Mouse (Mus musculus) C2C12 (cell line): Measurements from ENCODE around the gene Rnf157. TPM values are rescaled to one million over a fixed set of nuclear protein-coding genes. Genes with fewer than 3 reads are reported as not detected.

Experiments
- H3K27me3 ChIP-seq: one replicate; pipeline ENCODE4 v1.6.1; 2011; ENCODE audit not compliant: control insufficient read depth, insufficient read depth, insufficient read length
- H3K36me3 ChIP-seq: one replicate; pipeline ENCODE4 v1.6.1; 2011; ENCODE audit not compliant: control insufficient read depth, insufficient read depth
- H3K4me3 ChIP-seq: one replicate; pipeline ENCODE4 v1.5.1; 2011; ENCODE audit warnings: mild to moderate bottlenecking, control low read depth; ENCODE audit not compliant: poor library complexity, insufficient read depth, severe bottlenecking
- H3K79me2 ChIP-seq: one replicate; pipeline ENCODE4 v1.6.1; 2011; ENCODE audit not compliant: control insufficient read depth, insufficient read depth
- H3K79me3 ChIP-seq: one replicate; pipeline ENCODE4 v1.6.1; 2011; ENCODE audit warnings: low read depth, control low read depth
- H3ac ChIP-seq: one replicate; pipeline ENCODE3; 2011; ENCODE audit warnings: low read depth; ENCODE audit not compliant: control insufficient read depth, insufficient read length
- CEBPB ChIP-seq: IDR thresholded peaks from one replicate; pipeline ENCODE4 v1.6.1; 2011; ENCODE audit warnings: low read depth, mild to moderate bottlenecking, control low read depth, moderate library complexity
- CTCF ChIP-seq: IDR thresholded peaks from one replicate; pipeline ENCODE4 v1.5.1; 2011; ENCODE audit not compliant: control insufficient read depth, insufficient read depth, insufficient read length
- FOSL1 ChIP-seq: IDR thresholded peaks from one replicate; pipeline ENCODE4 v1.8.0; 2011; ENCODE audit warnings: mild to moderate bottlenecking, low read length; ENCODE audit not compliant: poor library complexity, insufficient read depth, severe bottlenecking
- MAX ChIP-seq: IDR thresholded peaks from one replicate; pipeline ENCODE4 v1.6.1; 2011; ENCODE audit warnings: mild to moderate bottlenecking, control low read depth
- MYOD1 ChIP-seq: IDR thresholded peaks from one replicate; pipeline ENCODE4 v1.6.1; 2011; ENCODE audit warnings: low read depth; ENCODE audit not compliant: control insufficient read depth, insufficient read length
- MYOG ChIP-seq: IDR thresholded peaks from one replicate; pipeline ENCODE4 v1.6.1; 2011; ENCODE audit not compliant: control insufficient read depth, insufficient read length; ENCODE audit errors: extremely low read depth
- USF1 ChIP-seq: IDR thresholded peaks from one replicate; pipeline ENCODE4 v1.6.1; 2011; ENCODE audit warnings: low read depth, mild to moderate bottlenecking, control low read depth, moderate library complexity
- long read RNA-seq, 2 experiments: library from polyadenylated mRNA; unstranded; transcript quantifications; one replicate each; pipeline ENCODE4 v2.0.0; 2019 to 2020
- polyA plus RNA-seq: library from polyadenylated mRNA; unstranded; fragments of >200 nt; fragmentation: generic; extraction: Trizol; gene quantifications from one replicate; pipeline ENCODE4 v1.2.1, GENCODE M21; 2012; ENCODE audit warnings: missing spikeins

Rnf157 gene
- 13.2 TPM for polyA plus RNA-seq
- long read RNA-seq, experiment 1, partial matches to known transcripts: 0 of 1 reads
- long read RNA-seq, experiment 1, other reads (novel, unspliced or antisense): 1 of 1 reads
- long read RNA-seq, experiment 2, partial matches to known transcripts: 1 of 1 reads
- long read RNA-seq, experiment 2, other reads (novel, unspliced or antisense): 0 of 1 reads

DNA sequence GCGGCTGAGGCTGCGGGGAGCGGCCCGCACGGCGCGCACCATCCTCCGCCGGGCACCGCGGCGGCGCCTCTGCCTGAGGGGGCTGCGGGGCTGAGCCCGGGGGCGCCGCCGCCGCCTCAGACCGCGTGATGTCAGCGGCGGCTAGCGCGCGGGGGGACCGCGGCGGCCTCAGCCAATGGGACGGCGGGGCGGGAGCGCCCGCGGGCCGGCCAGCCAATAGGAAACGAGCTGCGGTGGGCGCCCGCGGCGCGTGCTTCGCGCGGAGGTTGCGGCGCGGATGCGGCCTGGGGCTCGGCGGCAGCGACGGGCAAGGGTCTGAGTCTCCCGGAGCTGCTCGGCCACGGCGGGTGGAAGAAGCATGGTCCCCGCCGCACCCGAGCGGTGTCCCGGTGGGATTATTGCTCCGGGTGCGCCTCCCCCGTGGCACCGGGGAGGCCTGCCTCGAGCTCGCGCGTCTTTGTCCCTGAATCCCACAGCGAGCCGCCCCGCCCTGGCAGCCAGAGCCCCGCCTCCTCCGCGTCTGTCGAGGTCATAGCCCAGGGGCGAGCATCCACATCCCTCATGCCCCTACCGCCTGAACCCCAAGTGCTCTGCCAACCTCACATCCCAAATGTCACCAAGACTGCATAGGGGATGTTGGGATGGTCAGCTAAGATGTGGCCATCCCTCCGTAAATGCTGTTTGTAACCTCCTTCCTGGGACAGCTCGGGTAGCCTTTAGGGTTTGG, at the start of gene Rnf157:
TSS of gene Rnf157 (minus strand) at position 129 of the 727 bp plus-strand sequence.
- Histone ChIP-seq H3K79me3 (peaks cover 1% of the 10 kb centered on the region), H3K27me3 (no peaks in the 10 kb centered on the region), H3K4me3 (peak within 1 kb of the TSS; percentile 47), H3K79me2 (no peaks in the 10 kb centered on the region), H3K36me3 (no peaks in the 10 kb centered on the region), H3ac (peak within 1 kb of the TSS; percentile 74)
- peak; percentile 92 for TF ChIP-seq MAX
- no peak for TF ChIP-seq MYOG

DNA sequence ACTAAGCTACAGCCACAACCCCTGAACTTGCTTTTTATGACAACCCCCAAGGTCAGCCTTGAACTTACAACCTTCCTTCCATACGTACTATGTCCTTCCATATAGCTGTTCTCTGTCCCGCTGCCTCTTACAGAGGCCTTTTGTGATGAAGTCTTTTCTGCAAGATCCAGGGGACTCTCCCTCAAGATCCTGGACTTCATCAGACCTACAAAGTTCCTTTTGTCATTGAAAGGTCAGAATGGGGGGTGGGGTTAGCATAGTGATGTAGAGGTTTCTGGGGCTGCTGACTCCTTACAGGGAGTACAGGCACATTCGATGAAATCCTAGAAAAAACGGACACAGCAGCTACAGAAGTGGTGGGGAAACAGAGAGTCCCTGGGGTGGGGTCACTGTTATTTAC, 47.0 kb upstream of the Rnf157 start:
- Histone ChIP-seq H3ac (no peak overlapping the region), H3K79me2 (no peaks in the 10 kb centered on the region), H3K36me3 (no peaks in the 10 kb centered on the region), H3K4me3 (no peak overlapping the region), H3K27me3 (peaks cover 18% of the 10 kb centered on the region), H3K79me3 (no peaks in the 10 kb centered on the region)
- TF ChIP-seq MAX: no peak
- no peak for TF ChIP-seq MYOG
- no peak for TF ChIP-seq CTCF
- TF ChIP-seq USF1: no peak
- TF ChIP-seq FOSL1: no peak
- TF ChIP-seq MYOD1: no peak
- no peak for TF ChIP-seq CEBPB

DNA sequence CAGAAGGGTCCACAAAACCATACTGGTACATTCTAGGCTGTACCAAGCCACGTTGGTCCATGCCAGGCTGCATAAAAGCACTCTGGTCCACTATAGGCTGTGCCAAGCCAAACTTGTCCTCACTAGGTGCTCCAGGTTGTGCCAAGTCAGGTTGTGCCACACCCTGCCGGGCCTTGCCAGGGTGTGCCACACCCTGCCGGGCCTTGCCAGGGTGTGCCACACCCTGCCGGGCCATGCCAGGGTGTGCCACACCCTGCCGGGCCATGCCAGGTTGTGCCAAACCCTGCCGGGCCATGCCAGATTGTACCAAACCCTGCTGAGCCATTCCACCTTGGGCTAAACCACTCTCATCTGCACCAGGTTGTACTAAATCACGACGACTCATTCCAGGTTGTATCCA, 43.4 kb upstream of the Rnf157 start:
- TF ChIP-seq USF1 (no peak), MYOG (no peak), MYOD1 (no peak), MAX (no peak), CTCF (no peak), FOSL1 (no peak), CEBPB (no peak)
- no peaks in the 10 kb centered on the region for H3K79me3 ChIP-seq
- H3K36me3 ChIP-seq: no peaks in the 10 kb centered on the region
- no peak overlapping the region for H3K4me3 ChIP-seq
- no peaks in the 10 kb centered on the region for H3K79me2 ChIP-seq
- peaks cover 18% of the 10 kb centered on the region for H3K27me3 ChIP-seq
- no peak overlapping the region for H3ac ChIP-seq

DNA sequence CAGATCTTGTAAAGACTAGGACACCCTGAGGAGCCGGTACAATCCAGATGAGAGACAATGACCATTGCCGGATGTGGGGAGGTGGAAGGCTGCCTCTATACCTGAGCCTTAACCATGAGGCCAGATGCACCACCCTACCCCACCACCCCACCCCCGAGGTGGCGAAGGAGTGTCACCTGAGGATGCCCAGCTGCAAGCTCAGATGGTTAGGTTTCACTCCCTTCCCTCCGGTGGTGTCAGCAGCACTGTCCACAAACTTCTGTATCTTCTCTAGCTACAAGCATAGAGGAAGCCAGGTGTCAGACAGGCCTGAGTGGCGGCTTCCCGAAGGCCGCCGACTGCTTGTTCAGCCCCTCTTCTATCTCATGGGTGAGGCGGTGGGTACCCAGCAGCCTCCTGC, 41.1 kb upstream of the Rnf157 start:
- Histone ChIP-seq H3K36me3 (no peaks in the 10 kb centered on the region), H3ac (no peak overlapping the region), H3K27me3 (peaks cover 18% of the 10 kb centered on the region), H3K79me2 (no peaks in the 10 kb centered on the region), H3K4me3 (no peak overlapping the region), H3K79me3 (no peaks in the 10 kb centered on the region)
- TF ChIP-seq MAX: no peak
- no peak for TF ChIP-seq CTCF
- no peak for TF ChIP-seq MYOD1
- no peak for TF ChIP-seq MYOG

DNA sequence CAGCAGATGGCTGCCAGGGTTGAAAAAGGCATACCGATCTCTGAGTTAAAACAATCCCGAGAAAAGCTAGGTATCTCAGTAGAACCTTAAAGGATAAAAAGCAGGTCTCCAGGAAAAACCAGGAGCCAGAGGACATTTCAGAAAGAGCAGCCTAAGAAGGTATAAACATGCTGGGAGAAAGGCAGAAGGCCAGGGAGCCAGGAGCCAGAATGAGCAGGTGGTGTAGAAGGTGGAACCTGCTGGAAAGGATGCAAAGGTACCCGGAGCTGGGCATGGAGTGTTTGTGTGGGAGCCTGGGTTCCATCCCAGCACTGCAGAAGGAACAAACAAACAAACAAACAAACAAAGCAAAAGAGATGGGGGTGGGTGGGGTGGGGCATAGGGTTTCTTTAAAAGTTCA, 36.5 kb upstream of the Rnf157 start:
- TF ChIP-seq MYOD1 (no peak), MAX (no peak), CEBPB (no peak), FOSL1 (no peak), MYOG (no peak), USF1 (no peak), CTCF (no peak)
- H3K4me3 ChIP-seq: no peak overlapping the region
- no peak overlapping the region for H3ac ChIP-seq
- H3K36me3 ChIP-seq: no peaks in the 10 kb centered on the region
- H3K27me3 ChIP-seq: peaks cover 7% of the 10 kb centered on the region
- no peaks in the 10 kb centered on the region for H3K79me3 ChIP-seq
- no peaks in the 10 kb centered on the region for H3K79me2 ChIP-seq

DNA sequence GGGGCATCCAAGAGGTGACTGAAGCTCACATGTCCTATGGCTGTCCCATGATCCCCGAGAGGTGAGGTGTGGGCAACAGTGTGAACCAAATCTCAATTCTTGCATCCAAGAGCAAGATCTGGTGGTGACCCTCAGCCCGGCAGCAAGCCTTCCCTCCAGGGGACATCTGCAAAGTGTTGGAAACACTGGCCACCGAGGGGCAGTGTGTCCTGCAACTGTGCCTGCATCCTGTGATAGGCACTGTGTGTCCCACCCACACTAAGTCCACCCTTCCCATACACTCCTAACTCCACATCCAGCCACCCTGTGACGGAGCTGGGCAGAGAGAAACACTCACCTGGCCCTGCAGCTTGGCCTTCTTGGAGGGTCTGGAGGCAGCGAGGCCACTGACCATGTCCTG, 35.0 kb upstream of the Rnf157 start:
- Histone ChIP-seq H3ac (peak overlapping the region; percentile 10), H3K27me3 (peaks cover 7% of the 10 kb centered on the region), H3K36me3 (no peaks in the 10 kb centered on the region), H3K79me2 (no peaks in the 10 kb centered on the region), H3K4me3 (no peak overlapping the region), H3K79me3 (no peaks in the 10 kb centered on the region)
- TF ChIP-seq MYOG (no peak), CTCF (peak; percentile 48)
